Mouse (Mus musculus): ENCODE data around the gene Wdr20. TPM values are rescaled to one million over a fixed set of nuclear protein-coding genes. Genes with fewer than 3 reads are reported as not detected.

Wdr20 gene
- total and polyA plus RNA-seq, 3 experiments, result 17.9 to 26.2 (median 22.8) TPM

GRCm38 (mm10) chr12:110775628-110776426, 38.1 kb downstream of the Wdr20 start:
- H3K4me3 ChIP-seq (replicated peaks in 1 of 3; ENCODE audit: low read depth in 2 of 3, low read length in 2 of 3, poor library complexity in 1 of 3), result peak overlapping the region in 1 of 3 experiments; percentile 1
- 0 out of 2 replicates have a peak overlapping the region, but pooled peaks have one; percentile 1 for H3K27ac ChIP-seq (ENCODE audit: insufficient read depth, low read depth)
- no peaks in the 10 kb centered on the region for H3K9me3 ChIP-seq (replicated peaks; ENCODE audit: low read length)
- TF ChIP-seq ELF1 (IDR thresholded peaks at IDR 0.05; ENCODE audit: low read depth, low read length) (peak; percentile 43; the same call in 1 of the 2 replicates), MAZ (IDR thresholded peaks at IDR 0.05; ENCODE audit: low read depth, low read length) (no peak)
- H3K9ac ChIP-seq (ENCODE audit: insufficient read depth, low read depth), result no peak overlapping the region
- peak overlapping the region; percentile 45 for H3K4me2 ChIP-seq (ENCODE audit: insufficient read depth, low read depth, poor library complexity, severe bottlenecking)
- peak; percentile 75 for DNase-seq (ENCODE audit: extremely low read depth)
- in situ Hi-C loops (cut with MboI; ENCODE audit: low pct_ligation_motif_present, low pct_unique_long_range_greater_than_20kb, low sequenced_read_pairs), result no loop called here
- no peaks in the 10 kb centered on the region for H3K27me3 ChIP-seq (replicated peaks)
- dilution Hi-C loops (cut with MboI; ENCODE audit: extremely low pct_ligation_motif_present, extremely low pct_unique_long_range_greater_than_20kb, low sequenced_read_pairs), result no loop called here
- peaks cover 19 to 57% of the 10 kb centered on the region in 2 experiments for H3K4me1 ChIP-seq (ENCODE audit: control insufficient read depth in 1 of 2, insufficient read depth in 2 of 2)
- H3K79me2 ChIP-seq (replicated peaks; ENCODE audit: control insufficient read depth, extremely low read depth, insufficient read depth, poor library complexity, severe bottlenecking), result peaks cover 3% of the 10 kb centered on the region
- H3K36me3 ChIP-seq (replicated peaks in 1 of 2; ENCODE audit: control insufficient read depth in 1 of 2, insufficient read depth in 1 of 2, low read length in 1 of 2), result peaks cover 8 to 30% of the 10 kb centered on the region in 2 experiments

- H3K9ac ChIP-seq (ENCODE audit: insufficient read depth, low read depth), result no peak overlapping the region
- dilution Hi-C loops (cut with MboI; ENCODE audit: extremely low pct_ligation_motif_present, extremely low pct_unique_long_range_greater_than_20kb, low sequenced_read_pairs), result no loop called here
- peaks cover 18 to 35% of the 10 kb centered on the region in 2 experiments for H3K36me3 ChIP-seq (replicated peaks in 1 of 2; ENCODE audit: control insufficient read depth in 1 of 2, insufficient read depth in 1 of 2, low read length in 1 of 2)
- in situ Hi-C loops (cut with MboI; ENCODE audit: low pct_ligation_motif_present, low pct_unique_long_range_greater_than_20kb, low sequenced_read_pairs), result no loop called here
- H3K27ac ChIP-seq (ENCODE audit: insufficient read depth, low read depth), result peak overlapping the region; percentile 20; the same call in 1 of the 2 replicates
- peak; percentile 70 for DNase-seq (ENCODE audit: extremely low read depth)
- no peak overlapping the region for H3K4me3 ChIP-seq (replicated peaks in 1 of 3; ENCODE audit: low read depth in 2 of 3, low read length in 2 of 3, poor library complexity in 1 of 3)
- H3K79me2 ChIP-seq (replicated peaks; ENCODE audit: control insufficient read depth, extremely low read depth, insufficient read depth, poor library complexity, severe bottlenecking), result no peaks in the 10 kb centered on the region; the same call in none of the 2 replicates
- H3K4me2 ChIP-seq (ENCODE audit: insufficient read depth, low read depth, poor library complexity, severe bottlenecking), result peak overlapping the region; percentile 61; the same call in 1 of the 2 replicates
- H3K27me3 ChIP-seq (replicated peaks), result no peaks in the 10 kb centered on the region
- H3K4me1 ChIP-seq (ENCODE audit: control insufficient read depth in 1 of 2, insufficient read depth in 2 of 2), result peaks cover 19 to 54% of the 10 kb centered on the region in 2 experiments
- H3K9me3 ChIP-seq (replicated peaks; ENCODE audit: low read length), result no peaks in the 10 kb centered on the region
- TF ChIP-seq IRF4 (IDR thresholded peaks at IDR 0.05; ENCODE audit: low read depth, low read length) (peak; percentile 92), POLR2A (IDR thresholded peaks at IDR 0.05; ENCODE audit: low read depth, low read length) (peak; percentile 37; the same call in 1 of the 2 replicates), SIN3A (IDR thresholded peaks at IDR 0.05; ENCODE audit: low read length) (peak; percentile 48; the same call in 1 of the 2 replicates), ETS1 (conservative IDR thresholded peaks at IDR 0.05; ENCODE audit: low read depth, low read length) (no peak), ZMIZ1 (IDR thresholded peaks at IDR 0.05; ENCODE audit: low read depth, low read length) (no peak), NELFE (IDR thresholded peaks at IDR 0.05; ENCODE audit: low read depth, low read length) (no peak), CTCF (conservative IDR thresholded peaks at IDR 0.05 in 1 of 2, IDR thresholded peaks at IDR 0.05 in 1 of 2; ENCODE audit: low read depth in 2 of 2, low read length in 2 of 2) (no peak), TBP (conservative IDR thresholded peaks at IDR 0.05; ENCODE audit: low read depth, low read length) (0 out of 2 replicates have a peak, but pooled peaks have one; percentile 12), NRF1 (IDR thresholded peaks at IDR 0.05; ENCODE audit: low read depth, low read length) (no peak), JUND (conservative IDR thresholded peaks at IDR 0.05; ENCODE audit: low read depth, low read length) (no peak), ZNF384 (IDR thresholded peaks at IDR 0.05; ENCODE audit: low read depth, low read length) (no peak), MYC (IDR thresholded peaks at IDR 0.05; ENCODE audit: low read depth, low read length) (peak; percentile 63; the same call in 1 of the 2 replicates), EP300 (IDR thresholded peaks at IDR 0.05; ENCODE audit: low read length) (peak; percentile 86), ZKSCAN1 (IDR thresholded peaks at IDR 0.05; ENCODE audit: borderline replicate concordance, low read depth, low read length) (no peak), CHD1 (IDR thresholded peaks at IDR 0.05; ENCODE audit: low read depth, low read length) (0 out of 2 replicates have a peak, but pooled peaks have one; percentile 30), JUN (IDR thresholded peaks at IDR 0.05; ENCODE audit: insufficient read depth, low read depth, low read length) (no peak), KAT2A (IDR thresholded peaks at IDR 0.05; ENCODE audit: insufficient replicate concordance, low read length) (no peak), UBTF (IDR thresholded peaks at IDR 0.05; ENCODE audit: low read depth, low read length) (no peak), BHLHE40 (IDR thresholded peaks at IDR 0.05; ENCODE audit: low read depth, low read length) (no peak), RCOR1 (conservative IDR thresholded peaks at IDR 0.05; ENCODE audit: low read depth, low read length) (no peak), TCF12 (IDR thresholded peaks at IDR 0.05; ENCODE audit: low read depth, low read length) (0 out of 2 replicates have a peak, but pooled peaks have one; percentile 14), HCFC1 (IDR thresholded peaks at IDR 0.05; ENCODE audit: low read depth, low read length) (no peak), MEF2A (IDR thresholded peaks at IDR 0.05; ENCODE audit: borderline replicate concordance, low read depth, low read length) (0 out of 2 replicates have a peak, but pooled peaks have one; percentile 25), USF1 (IDR thresholded peaks at IDR 0.05; ENCODE audit: low read depth, low read length) (no peak), ELF1 (IDR thresholded peaks at IDR 0.05; ENCODE audit: low read depth, low read length) (no peak), USF2 (conservative IDR thresholded peaks at IDR 0.05; ENCODE audit: low read depth, low read length) (no peak), ZC3H11A (IDR thresholded peaks at IDR 0.05; ENCODE audit: low read depth, low read length) (no peak), RAD21 (IDR thresholded peaks at IDR 0.05; ENCODE audit: low read depth, low read length) (no peak), GABPA (IDR thresholded peaks at IDR 0.05; ENCODE audit: insufficient replicate concordance, low read depth, low read length) (no peak)
Observed at GRCm38 (mm10) chr12:110777853-110778252, 40.1 kb downstream of the Wdr20 start.

All from CH12.LX (cell line).